Mouse (Mus musculus) G1E (cell line): ENCODE results near the gene Prkar1b. TPM values are rescaled to one million over a fixed set of nuclear protein-coding genes. Genes with fewer than 3 reads are reported as not detected.

Experiments used
- ATAC-seq: 2 replicates; pipeline ENCODE4 v1.8.0; 2016; ENCODE audit warnings: mild to moderate bottlenecking; ENCODE audit not compliant: insufficient number of reproducible peaks, poor library complexity, low FRiP score, severe bottlenecking; ENCODE audit errors: extremely low read depth
- DNase-seq: peaks from one replicate; pipeline ENCODE4 v3.0.0; 2012; ENCODE audit warnings: low spot score
- H3K27me3 ChIP-seq: 2 replicates; pipeline ENCODE4 v1.6.1; 2012; ENCODE audit warnings: mild to moderate bottlenecking, low read length, inconsistent platforms; ENCODE audit not compliant: insufficient read depth
- H3K36me3 ChIP-seq: replicated peaks from 2 replicates; pipeline ENCODE3; 2012; ENCODE audit warnings: mild to moderate bottlenecking, inconsistent platforms
- H3K4me1 ChIP-seq: 2 replicates; pipeline ENCODE4 v1.6.1; 2012; ENCODE audit warnings: low read depth, low read length, inconsistent platforms, mixed read lengths; ENCODE audit not compliant: insufficient read depth
- H3K4me3 ChIP-seq: 2 replicates; pipeline ENCODE4 v1.5.1; 2012; ENCODE audit warnings: low read depth, mild to moderate bottlenecking, inconsistent platforms, low read length, moderate library complexity, mixed read lengths
- H3K9me3 ChIP-seq: replicated peaks from 2 replicates; pipeline ENCODE4 v1.6.1; 2012; ENCODE audit warnings: inconsistent platforms
- CTCF ChIP-seq: IDR thresholded peaks from 2 replicates; pipeline ENCODE4 v1.5.1; 2012; ENCODE audit warnings: low read depth, low read length, inconsistent platforms, mixed read lengths
- GATA1 ChIP-seq: IDR thresholded peaks from 2 replicates; pipeline ENCODE4 v1.6.1; 2012; ENCODE audit warnings: borderline replicate concordance, low read length, inconsistent platforms, mixed read lengths
- GATA2 ChIP-seq: IDR thresholded peaks from 2 replicates; pipeline ENCODE4 v1.6.1; 2012; ENCODE audit warnings: low read depth, low read length, inconsistent platforms, borderline replicate concordance
- POLR2AphosphoS5 ChIP-seq: IDR thresholded peaks from 2 replicates; pipeline ENCODE4 v1.6.1; 2012; ENCODE audit warnings: low read depth, low read length, inconsistent platforms; ENCODE audit not compliant: insufficient replicate concordance
- TAL1 ChIP-seq: conservative IDR thresholded peaks from 2 replicates; pipeline ENCODE4 v1.6.1; 2012; ENCODE audit warnings: low read depth, low read length, inconsistent platforms, mixed read lengths
- polyA plus RNA-seq: library from polyadenylated mRNA; stranded (reverse); fragments of >175 nt; gene quantifications from 2 replicates; pipeline ENCODE4 v1.2.3, GENCODE M21; 2012
- total RNA-seq, 2 experiments: library from RNA; stranded (forward) in 1 of 2; stranded (reverse) in 1 of 2; fragments of 200-1000 nt in 1 of 2; fragments of >200 nt in 1 of 2; fragmentation: Nextera tagmentation in 1 of 2; gene quantifications; 2 replicates each; pipeline ENCODE4 v1.2.3; 2014 to 2017

Prkar1b gene
- total and polyA plus RNA-seq, 3 experiments = 1.3 TPM; not detected in 2

DNA sequence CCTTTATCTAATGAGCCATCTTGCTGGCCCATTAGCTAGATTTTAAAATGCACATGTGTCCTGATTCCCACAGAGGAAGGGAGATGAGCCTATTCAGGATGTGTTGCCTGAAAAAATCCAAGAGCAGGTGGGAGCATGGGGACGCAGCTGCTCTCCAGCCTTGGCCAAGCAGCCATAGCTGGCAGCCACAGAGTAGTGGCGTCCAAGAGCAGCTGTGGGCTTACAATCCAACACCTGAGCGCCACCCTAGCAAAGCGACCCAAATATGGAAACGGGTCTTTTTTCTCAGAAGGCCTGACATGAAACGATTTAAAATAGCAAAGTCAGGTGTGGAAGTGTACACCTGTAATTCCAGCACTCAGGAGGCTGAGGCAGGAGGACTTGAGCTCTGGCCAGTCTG lies 145.2 kb downstream of the Prkar1b start:
- Histone ChIP-seq H3K9me3 (no peaks in the 10 kb centered on the region), H3K36me3 (no peaks in the 10 kb centered on the region), H3K4me1 (no peaks in the 10 kb centered on the region), H3K4me3 (no peak overlapping the region), H3K27me3 (no peaks in the 10 kb centered on the region; the same call in 1 of the 2 replicates)
- no peak for TF ChIP-seq GATA2
- TF ChIP-seq POLR2AphosphoS5 = no peak
- TF ChIP-seq GATA1 = no peak
- TF ChIP-seq CTCF = no peak
- no peak for TF ChIP-seq TAL1
- DNase-seq (no peak), ATAC-seq (no peak)

DNA sequence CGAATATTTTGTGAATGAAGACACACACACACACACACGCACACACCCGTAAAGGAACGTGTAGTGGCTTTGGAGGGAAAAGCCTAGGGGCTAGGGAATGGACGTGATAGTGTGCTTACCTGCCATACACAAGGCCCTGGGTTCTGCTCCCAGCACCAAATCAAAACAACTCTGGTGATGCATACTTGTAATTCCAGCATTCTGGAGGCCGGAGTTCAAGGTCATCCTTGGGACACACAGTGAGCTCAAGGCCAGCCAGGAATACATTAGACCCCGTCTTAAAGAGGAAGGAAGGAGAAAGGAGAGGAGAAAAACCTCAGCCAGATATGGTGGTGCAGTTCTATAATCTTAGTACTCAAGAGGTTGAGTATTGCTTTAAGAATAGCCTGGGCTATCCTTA lies 150.1 kb downstream of the Prkar1b start:
- H3K27me3 ChIP-seq = peaks cover 2% of the 10 kb centered on the region; the same call in 1 of the 2 replicates
- no peak overlapping the region for H3K4me3 ChIP-seq
- ATAC-seq = no peak

DNA sequence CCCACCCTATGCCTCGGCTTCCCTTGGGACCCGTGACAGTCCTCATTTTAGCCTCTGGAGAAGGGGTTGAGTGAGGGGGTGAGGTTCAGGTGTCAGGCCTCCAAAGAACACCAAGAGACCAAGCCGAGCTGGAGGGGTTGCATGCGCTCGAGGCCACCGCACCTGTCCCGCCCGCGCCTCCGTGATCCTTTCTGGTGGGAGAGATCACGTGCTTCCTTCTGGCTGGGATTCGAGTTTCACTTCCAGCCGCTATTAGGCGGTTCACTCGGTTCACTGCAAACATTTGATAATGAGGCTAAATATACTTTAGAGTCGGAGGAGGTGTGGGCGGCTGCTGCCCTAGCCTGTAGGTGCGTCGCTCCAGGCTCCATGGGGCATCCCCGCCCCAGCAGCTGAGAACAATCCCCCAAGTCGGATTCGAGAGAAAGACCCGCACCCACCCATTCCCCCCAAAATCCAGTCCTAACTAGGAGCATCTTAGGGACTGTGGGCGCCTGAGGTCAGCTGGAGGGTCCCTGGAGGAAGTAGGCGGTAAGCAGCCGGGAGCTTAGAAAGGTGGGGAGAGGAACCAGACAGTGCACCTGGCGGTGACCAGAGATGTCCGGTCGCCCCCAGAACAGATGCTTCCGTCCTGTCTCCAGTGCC lies 151.7 kb downstream of the Prkar1b start:
- no peak for ATAC-seq
- Histone ChIP-seq H3K4me1 (no peaks in the 10 kb centered on the region), H3K4me3 (no peak overlapping the region), H3K9me3 (peaks cover 51% of the 10 kb centered on the region), H3K36me3 (no peaks in the 10 kb centered on the region), H3K27me3 (peaks cover 2% of the 10 kb centered on the region; the same call in 1 of the 2 replicates)
- no peak for TF ChIP-seq POLR2AphosphoS5
- no peak for TF ChIP-seq CTCF
- TF ChIP-seq GATA1 = no peak
- no peak for TF ChIP-seq TAL1
- no peak for TF ChIP-seq GATA2
- DNase-seq = no peak

More for the DNA sequence above, 150.1 kb downstream of the Prkar1b start:
- DNase-seq = no peak
- peaks cover 34% of the 10 kb centered on the region for H3K9me3 ChIP-seq
- no peaks in the 10 kb centered on the region for H3K4me1 ChIP-seq
- TF ChIP-seq TAL1 (no peak), GATA2 (no peak), CTCF (no peak), POLR2AphosphoS5 (no peak), GATA1 (no peak)
- H3K36me3 ChIP-seq = no peaks in the 10 kb centered on the region

DNA sequence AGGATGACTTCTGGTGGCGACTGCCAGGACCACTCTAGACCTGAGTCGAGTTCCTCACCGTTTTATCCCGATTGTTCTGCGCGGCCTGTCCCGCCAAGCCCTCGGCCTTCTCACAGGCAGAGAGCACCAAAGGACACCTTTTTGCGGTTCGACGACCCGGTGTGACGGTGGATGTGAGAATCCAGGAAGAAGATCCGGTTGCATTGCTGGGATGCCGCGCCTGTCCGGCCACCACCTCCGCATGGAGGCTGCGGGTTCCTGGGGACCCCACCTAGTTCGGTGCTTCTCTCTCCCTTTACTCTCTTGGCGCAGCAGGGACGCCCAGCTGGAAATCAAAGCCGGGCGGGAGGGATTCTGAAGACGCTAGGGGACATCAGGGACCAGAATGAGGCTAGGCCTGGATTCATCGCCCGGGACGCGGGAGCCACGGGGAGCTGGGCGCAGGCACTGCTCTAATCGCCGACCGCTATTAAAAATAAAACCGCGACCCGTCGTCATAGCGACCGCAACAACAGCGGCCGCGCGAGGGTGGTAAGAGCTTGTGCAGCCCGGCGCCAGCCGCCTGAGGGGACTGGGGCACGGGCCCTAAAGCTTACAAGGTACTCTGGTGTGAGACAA lies 152.5 kb downstream of the Prkar1b start, which contains the start of gene Pdgfa:
TSS of gene Pdgfa (minus strand) at position 200 of the 618 bp plus-strand sequence.
- Histone ChIP-seq H3K9me3 (peaks cover 55% of the 10 kb centered on the region), H3K4me1 (no peaks in the 10 kb centered on the region), H3K27me3 (peaks cover 2% of the 10 kb centered on the region; the same call in 1 of the 2 replicates), H3K36me3 (no peaks in the 10 kb centered on the region), H3K4me3 (no peak within 1 kb of the TSS)
- no peak for TF ChIP-seq GATA2
- no peak for TF ChIP-seq TAL1
- TF ChIP-seq POLR2AphosphoS5 = no peak
- TF ChIP-seq GATA1 = no peak
- TF ChIP-seq CTCF = no peak
- no peak for DNase-seq
- ATAC-seq = no peak

DNA sequence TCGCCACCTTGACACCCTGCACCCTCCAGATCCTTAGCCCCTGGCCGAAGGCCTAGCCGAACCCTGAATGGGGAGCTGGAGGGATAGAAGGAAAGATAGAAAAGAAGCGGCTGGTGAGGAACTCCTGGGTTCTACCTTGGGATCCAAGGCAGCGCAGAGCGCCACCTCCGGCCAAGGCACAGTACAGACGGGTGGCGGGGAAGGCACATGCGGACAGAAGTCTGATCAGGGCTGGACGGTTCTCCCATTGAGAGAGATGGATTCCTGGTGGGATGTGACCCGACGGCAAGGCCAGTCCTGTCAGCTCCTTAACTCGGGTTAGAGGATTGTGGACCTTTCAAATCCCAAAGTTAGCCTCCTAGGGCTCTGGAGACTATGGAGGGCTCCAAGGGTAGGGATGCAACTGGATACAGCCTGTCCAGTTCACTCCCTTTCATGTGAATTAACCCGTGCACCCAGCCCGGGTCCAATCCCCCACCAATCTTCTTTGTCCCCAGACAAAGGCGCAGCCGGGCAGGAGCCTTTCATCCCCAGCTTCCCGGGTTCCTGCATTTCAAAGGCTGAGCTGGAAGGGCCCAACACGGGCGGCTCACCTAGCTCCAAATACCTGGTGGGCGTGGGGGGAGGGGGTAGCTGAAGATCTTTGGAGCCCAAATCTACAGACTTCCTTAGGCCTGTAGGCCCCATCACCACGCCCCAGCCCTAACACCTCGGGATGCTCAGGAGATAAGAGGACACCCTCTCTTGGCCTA lies 153.3 kb downstream of the Prkar1b start:
- no peak for ATAC-seq
- Histone ChIP-seq H3K36me3 (no peaks in the 10 kb centered on the region), H3K4me3 (no peak overlapping the region), H3K4me1 (no peaks in the 10 kb centered on the region), H3K9me3 (peaks cover 55% of the 10 kb centered on the region), H3K27me3 (peaks cover 2% of the 10 kb centered on the region; the same call in 1 of the 2 replicates)
- TF ChIP-seq TAL1 (no peak), CTCF (no peak), POLR2AphosphoS5 (no peak), GATA2 (no peak), GATA1 (no peak)
- no peak for DNase-seq

DNA sequence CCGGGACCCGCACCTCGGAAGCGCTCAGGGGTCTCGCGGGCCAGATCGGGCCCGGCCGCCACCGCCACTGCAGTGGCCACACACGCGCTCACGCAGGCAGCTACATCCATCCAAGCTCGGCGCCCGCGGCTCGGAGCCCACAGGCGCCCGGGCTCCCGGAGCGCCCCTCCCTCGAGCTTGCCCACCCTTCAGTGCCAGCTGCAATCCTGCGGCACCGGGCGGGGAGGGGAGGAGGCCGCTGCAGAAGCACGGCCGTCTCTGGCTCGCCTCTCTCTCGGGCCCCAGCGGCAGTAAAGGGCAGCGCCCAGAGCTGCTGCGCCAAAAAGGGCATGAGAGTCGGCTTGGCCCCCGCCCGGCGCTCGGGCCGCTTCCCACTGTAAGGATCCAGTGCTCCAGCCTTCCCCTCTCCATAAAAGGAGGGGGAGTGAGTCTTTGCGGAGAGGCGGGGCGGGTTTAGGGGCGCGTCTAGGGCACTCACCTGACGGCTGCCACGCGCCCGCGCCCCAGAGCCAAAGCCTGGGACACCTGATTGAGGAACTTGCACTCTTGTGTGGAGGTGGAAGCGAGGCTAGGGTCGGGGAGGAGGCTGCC lies 154.0 kb downstream of the Prkar1b start:
- no peak for ATAC-seq
- Histone ChIP-seq H3K27me3 (peaks cover 5% of the 10 kb centered on the region; the same call in 1 of the 2 replicates), H3K36me3 (no peaks in the 10 kb centered on the region), H3K4me1 (no peaks in the 10 kb centered on the region), H3K4me3 (no peak overlapping the region), H3K9me3 (peaks cover 55% of the 10 kb centered on the region)
- no peak for DNase-seq
- no peak for TF ChIP-seq CTCF
- no peak for TF ChIP-seq GATA1
- TF ChIP-seq GATA2 = no peak
- no peak for TF ChIP-seq POLR2AphosphoS5
- TF ChIP-seq TAL1 = no peak
